Mouse (Mus musculus): ENCODE results near the gene Nkg7. TPM values are rescaled to one million over a fixed set of nuclear protein-coding genes. Genes with fewer than 3 reads are reported as not detected.

Gene Nkg7
- polyA plus RNA-seq, 1 experiment from 2014 or later, result 1.3 TPM

GRCm38 (mm10) chr7:43448246-43448645, 11.4 kb downstream of the Nkg7 start:
- no peaks in the 10 kb centered on the region for H3K27me3 ChIP-seq (ENCODE audit: insufficient read depth, low read length)
- no peak overlapping the region for H3K4me2 ChIP-seq
- 83% methylated on average over 2 of the region's 3 CpGs for WGBS
- DNase-seq, result no peak
- H3K4me3 ChIP-seq (ENCODE audit: low read depth, low read length), result no peak overlapping the region
- H3K9ac ChIP-seq, result no peak overlapping the region
- H3K4me1 ChIP-seq (ENCODE audit: insufficient read depth), result peaks cover 6% of the 10 kb centered on the region; the same call in 1 of the 2 replicates
- H3K9me3 ChIP-seq (ENCODE audit: low read depth, low read length), result no peaks in the 10 kb centered on the region
- ATAC-seq (ENCODE audit: insufficient read depth), result no peak
- peaks cover 17% of the 10 kb centered on the region for H3K36me3 ChIP-seq (ENCODE audit: insufficient read depth)
- no peak for TF ChIP-seq CTCF (IDR thresholded peaks at IDR 0.05; ENCODE audit: low read depth)
- no peak overlapping the region for H3K27ac ChIP-seq (ENCODE audit: low read depth)

DNA sequence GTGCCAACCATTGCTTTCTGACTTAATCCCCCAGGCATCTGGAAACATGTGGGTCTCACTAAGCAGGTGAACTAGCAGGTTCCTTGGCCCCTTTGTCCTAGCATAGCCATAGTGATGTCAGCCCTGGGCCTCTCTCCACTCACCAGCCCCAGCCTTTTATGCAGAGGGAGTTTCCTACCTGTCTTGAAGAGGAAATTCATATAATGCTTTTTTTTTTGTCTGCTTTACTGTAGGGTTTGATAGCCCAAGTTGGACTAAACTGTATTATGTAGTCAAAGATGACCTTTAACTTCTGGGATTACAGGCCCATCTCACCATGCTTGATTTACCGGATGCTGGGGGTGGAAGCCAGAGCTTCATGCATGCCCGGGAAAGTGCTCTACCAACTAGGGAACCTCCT, 12.9 kb downstream of the Nkg7 start:
- Histone ChIP-seq H3K27ac (ENCODE audit: low read depth) (no peak overlapping the region), H3K4me2 (no peak overlapping the region), H3K27me3 (ENCODE audit: insufficient read depth, low read length) (no peaks in the 10 kb centered on the region), H3K9me3 (ENCODE audit: low read depth, low read length) (no peaks in the 10 kb centered on the region), H3K9ac (no peak overlapping the region), H3K4me1 (ENCODE audit: insufficient read depth) (no peaks in the 10 kb centered on the region), H3K36me3 (ENCODE audit: insufficient read depth) (peaks cover 32% of the 10 kb centered on the region), H3K4me3 (ENCODE audit: low read depth, low read length) (no peak overlapping the region)
- DNase-seq (no peak), ATAC-seq (ENCODE audit: insufficient read depth) (no peak)
- TF ChIP-seq CTCF (IDR thresholded peaks at IDR 0.05; ENCODE audit: low read depth), result no peak
- 97% methylated on average over 2 of the region's 2 CpGs for WGBS

- no peak overlapping the region for H3K4me2 ChIP-seq
- no peak overlapping the region for H3K27ac ChIP-seq (ENCODE audit: low read depth)
- no peaks in the 10 kb centered on the region for H3K27me3 ChIP-seq (ENCODE audit: insufficient read depth, low read length)
- no peak overlapping the region for H3K4me3 ChIP-seq (ENCODE audit: low read depth, low read length)
- WGBS, result 93% methylated on average over 11 of the region's 11 CpGs
- H3K9ac ChIP-seq, result no peak overlapping the region
- no peaks in the 10 kb centered on the region for H3K9me3 ChIP-seq (ENCODE audit: low read depth, low read length)
- peaks cover 51% of the 10 kb centered on the region for H3K36me3 ChIP-seq (ENCODE audit: insufficient read depth)
- ATAC-seq (ENCODE audit: insufficient read depth), result no peak
- TF ChIP-seq CTCF (IDR thresholded peaks at IDR 0.05; ENCODE audit: low read depth), result no peak
- H3K4me1 ChIP-seq (ENCODE audit: insufficient read depth), result no peaks in the 10 kb centered on the region
- no peak for DNase-seq
Measured at GRCm38 (mm10) chr7:43451726-43452125, 14.9 kb downstream of the Nkg7 start.

DNA sequence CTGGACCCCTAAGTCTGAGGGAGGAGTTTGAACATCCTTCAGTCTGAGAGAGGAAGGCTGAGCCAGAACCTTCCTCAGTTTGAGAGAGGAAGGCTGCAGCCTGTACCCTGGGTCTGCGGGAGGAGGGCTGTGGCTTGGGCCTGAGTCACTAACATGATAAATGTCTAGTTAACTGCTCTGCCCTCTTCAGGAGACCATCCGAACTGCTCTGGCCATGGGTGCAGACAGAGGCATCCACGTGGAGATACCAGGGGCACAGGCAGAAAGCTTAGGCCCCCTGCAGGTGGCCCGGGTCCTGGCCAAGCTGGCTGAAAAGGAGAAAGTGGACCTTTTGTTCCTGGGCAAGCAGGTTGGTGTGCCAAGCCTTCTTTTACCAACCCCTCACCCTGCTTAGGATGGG, 15.7 kb downstream of the Nkg7 start:
- WGBS, result 46% methylated on average over 4 of the region's 4 CpGs
- peak; percentile 25; the same call in 1 of the 2 replicates for TF ChIP-seq CTCF (IDR thresholded peaks at IDR 0.05; ENCODE audit: low read depth)
- Histone ChIP-seq H3K4me2 (no peak overlapping the region), H3K9me3 (ENCODE audit: low read depth, low read length) (no peaks in the 10 kb centered on the region), H3K4me3 (ENCODE audit: low read depth, low read length) (no peak overlapping the region), H3K9ac (no peak overlapping the region), H3K36me3 (ENCODE audit: insufficient read depth) (peaks cover 58% of the 10 kb centered on the region), H3K27ac (ENCODE audit: low read depth) (no peak overlapping the region), H3K4me1 (ENCODE audit: insufficient read depth) (no peaks in the 10 kb centered on the region), H3K27me3 (ENCODE audit: insufficient read depth, low read length) (no peaks in the 10 kb centered on the region)
- DNase-seq (peak; percentile 31), ATAC-seq (ENCODE audit: insufficient read depth) (peak; percentile 30; the same call in 1 of the 2 replicates)

DNA sequence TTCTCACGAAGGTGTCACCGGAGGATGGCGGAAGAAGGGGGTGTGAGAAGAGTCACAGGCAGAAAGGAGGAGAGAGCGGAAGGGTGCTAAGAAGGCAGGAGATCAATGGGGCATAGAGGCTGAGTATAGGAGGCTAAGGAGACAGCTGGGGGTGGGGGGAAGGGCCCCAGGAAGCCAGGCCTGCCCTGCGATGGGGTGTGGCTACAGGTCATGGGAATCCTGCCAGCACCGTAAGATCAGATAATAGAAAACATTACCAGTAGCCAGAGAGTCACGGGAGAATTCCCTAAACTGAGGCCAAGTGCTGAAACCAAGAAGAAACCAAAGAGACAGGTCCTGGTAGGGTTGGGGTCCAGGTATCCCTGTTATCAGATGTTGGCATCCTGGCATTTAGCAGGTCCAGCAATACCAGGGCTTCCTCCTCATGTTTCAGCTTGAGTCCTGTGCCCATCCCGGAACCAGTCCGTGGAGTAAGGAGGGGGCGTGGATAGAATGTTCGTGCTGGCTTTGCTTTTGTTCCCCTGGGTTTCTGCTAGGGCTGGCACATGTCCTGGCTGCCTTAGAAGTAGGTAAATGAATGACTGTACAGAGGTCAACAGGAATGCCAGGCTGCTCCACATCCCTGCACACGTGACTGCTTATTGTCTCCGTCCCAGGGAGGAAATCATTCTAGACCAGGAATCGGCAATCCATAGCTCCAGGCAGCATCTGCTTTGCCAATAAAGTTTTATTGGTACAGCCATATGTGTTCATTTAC, 16.9 kb downstream of the Nkg7 start:
- H3K4me3 ChIP-seq (ENCODE audit: low read depth, low read length), result no peak overlapping the region
- H3K4me2 ChIP-seq, result no peak overlapping the region
- no peak for TF ChIP-seq CTCF (IDR thresholded peaks at IDR 0.05; ENCODE audit: low read depth)
- peaks cover 63% of the 10 kb centered on the region for H3K36me3 ChIP-seq (ENCODE audit: insufficient read depth)
- H3K4me1 ChIP-seq (ENCODE audit: insufficient read depth), result no peaks in the 10 kb centered on the region
- no peak overlapping the region for H3K9ac ChIP-seq
- no peak for DNase-seq
- H3K27me3 ChIP-seq (ENCODE audit: insufficient read depth, low read length), result no peaks in the 10 kb centered on the region
- WGBS, result 83% methylated on average over 14 of the region's 14 CpGs
- no peaks in the 10 kb centered on the region for H3K9me3 ChIP-seq (ENCODE audit: low read depth, low read length)
- H3K27ac ChIP-seq (ENCODE audit: low read depth), result no peak overlapping the region
- no peak for ATAC-seq (ENCODE audit: insufficient read depth)

- no peak for DNase-seq
- WGBS, result 67% methylated on average over 6 of the region's 6 CpGs
- TF ChIP-seq CTCF (IDR thresholded peaks at IDR 0.05; ENCODE audit: low read depth), result no peak
- Histone ChIP-seq H3K4me1 (ENCODE audit: insufficient read depth) (no peaks in the 10 kb centered on the region), H3K27ac (ENCODE audit: low read depth) (no peak overlapping the region), H3K27me3 (ENCODE audit: insufficient read depth, low read length) (no peaks in the 10 kb centered on the region), H3K4me3 (ENCODE audit: low read depth, low read length) (no peak overlapping the region), H3K9ac (no peak overlapping the region), H3K9me3 (ENCODE audit: low read depth, low read length) (no peaks in the 10 kb centered on the region), H3K4me2 (no peak overlapping the region), H3K36me3 (ENCODE audit: insufficient read depth) (peaks cover 63% of the 10 kb centered on the region)
- ATAC-seq (ENCODE audit: insufficient read depth), result no peak
Measured at GRCm38 (mm10) chr7:43454371-43454770, 17.5 kb downstream of the Nkg7 start.

GRCm38 (mm10) chr7:43462851-43463250, 26.0 kb downstream of the Nkg7 start, which contains the start of gene Vsig10l:
Vsig10l (plus strand) TSS chr7:43463151.
- no peaks in the 10 kb centered on the region for H3K9me3 ChIP-seq (ENCODE audit: low read depth, low read length)
- ATAC-seq (ENCODE audit: insufficient read depth), result no peak
- no peak for TF ChIP-seq CTCF (IDR thresholded peaks at IDR 0.05; ENCODE audit: low read depth)
- H3K27me3 ChIP-seq (ENCODE audit: insufficient read depth, low read length), result 0 out of 2 replicates have a peak, but pooled peaks cover 8% of the 10 kb centered on the region
- no peak within 1 kb of the TSS for H3K9ac ChIP-seq
- peaks cover 2% of the 10 kb centered on the region; the same call in 1 of the 2 replicates for H3K36me3 ChIP-seq (ENCODE audit: insufficient read depth)
- 60% methylated on average over 4 of the region's 4 CpGs for WGBS
- no peak within 1 kb of the TSS for H3K4me2 ChIP-seq
- no peak within 1 kb of the TSS for H3K4me3 ChIP-seq (ENCODE audit: low read depth, low read length)
- no peak within 1 kb of the TSS for H3K27ac ChIP-seq (ENCODE audit: low read depth)
- DNase-seq, result no peak
- H3K4me1 ChIP-seq (ENCODE audit: insufficient read depth), result no peaks in the 10 kb centered on the region
